Mouse (Mus musculus) layer of hippocampus, adult 11-12 months (tissue): ENCODE measurements at regions not wholly inside any gene's neighbourhood (a gene's known extent, or its start where the extent isn't known, plus 50 kb on each side); places are given as distances from the start of the nearest gene placed in this dataset.

Experiments used
- DNase-seq: peaks from one replicate; pipeline ENCODE4 v3.0.0; 2022; ENCODE audit warnings: low spot score

DNA sequence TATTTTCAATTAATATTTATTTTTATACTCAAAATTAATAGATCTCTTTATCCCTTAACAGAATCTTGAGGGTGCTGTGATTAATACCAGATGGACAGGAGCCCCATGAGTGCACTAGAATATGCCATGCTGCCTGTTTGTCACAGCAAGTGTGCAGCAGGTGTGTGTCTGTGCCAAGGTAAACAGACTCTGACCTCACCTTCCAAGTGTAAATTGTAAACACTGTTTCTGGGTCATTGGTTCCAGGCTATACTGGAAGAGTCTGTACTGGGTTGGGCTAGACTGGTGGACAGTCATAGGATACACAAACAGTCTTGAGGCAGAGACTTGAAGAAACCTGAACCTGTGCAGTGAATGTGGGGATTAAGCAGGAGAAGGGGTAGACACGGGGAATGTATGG lies 422.2 kb downstream of the Gm21833 start:
- DNase-seq = no peak

GRCm38 (mm10) chr16:83254183-83254582 lies 426.0 kb downstream of the Gm21833 start:
- DNase-seq = no peak

DNA sequence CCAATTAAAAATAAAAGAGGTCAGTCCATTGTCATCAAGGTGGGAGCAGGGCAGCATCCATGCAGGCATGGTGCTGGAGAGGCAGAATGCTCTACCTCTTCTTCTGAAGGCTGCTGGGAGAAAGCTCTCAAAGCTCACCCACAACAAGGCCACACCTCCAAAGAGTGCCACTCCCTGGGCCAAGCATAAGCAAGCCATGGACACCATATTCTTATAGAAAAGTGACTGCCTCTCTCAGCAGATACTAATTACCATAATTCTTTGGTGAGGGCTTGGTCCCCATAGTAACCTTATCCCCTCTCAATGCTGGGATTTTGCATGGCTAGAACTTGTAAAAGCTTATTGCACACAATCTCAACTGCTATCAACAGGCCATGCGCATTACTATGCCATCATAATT lies 443.7 kb downstream of the Gm21833 start:
- no peak for DNase-seq

DNA sequence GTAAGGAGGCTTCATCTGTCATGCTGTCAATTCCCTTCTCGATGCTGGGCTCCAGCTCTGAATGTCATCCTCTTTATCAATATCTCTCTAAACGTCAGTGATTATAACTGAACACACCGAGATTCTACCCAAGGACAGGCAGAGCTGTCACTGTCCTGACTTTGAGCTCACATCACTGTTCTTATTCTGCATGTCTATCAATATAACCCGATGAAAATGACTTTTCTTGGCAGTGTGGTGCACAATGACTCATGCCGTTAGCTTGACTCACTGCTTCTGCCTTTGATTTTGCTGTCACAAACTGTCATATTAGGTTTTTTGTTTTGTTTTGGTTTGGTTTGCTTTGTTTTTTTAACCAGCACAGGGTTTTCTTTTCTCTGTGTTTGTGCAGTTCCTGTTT lies 488.1 kb downstream of the Gm21833 start:
- peak; percentile 3 for DNase-seq

DNA sequence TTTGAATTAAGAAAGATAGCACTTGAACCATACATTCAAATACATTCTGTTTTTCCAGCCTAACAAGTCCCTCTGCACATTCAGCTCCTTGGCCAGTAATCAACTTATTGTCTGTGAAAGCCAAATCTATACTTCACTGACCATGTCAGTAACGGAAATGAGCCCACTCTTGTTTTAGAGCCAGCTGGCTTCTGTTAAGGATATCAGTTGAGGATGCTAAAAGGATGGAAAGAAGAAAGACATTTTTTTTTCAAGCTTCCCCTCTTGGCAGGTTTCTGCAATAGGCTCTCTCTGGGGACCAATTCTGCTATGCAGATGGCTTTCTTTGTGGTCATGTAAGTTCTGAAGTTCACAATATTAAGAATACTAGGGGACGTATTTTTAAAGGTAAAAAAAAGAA lies 498.6 kb downstream of the Gm21833 start:
- no peak for DNase-seq

DNA sequence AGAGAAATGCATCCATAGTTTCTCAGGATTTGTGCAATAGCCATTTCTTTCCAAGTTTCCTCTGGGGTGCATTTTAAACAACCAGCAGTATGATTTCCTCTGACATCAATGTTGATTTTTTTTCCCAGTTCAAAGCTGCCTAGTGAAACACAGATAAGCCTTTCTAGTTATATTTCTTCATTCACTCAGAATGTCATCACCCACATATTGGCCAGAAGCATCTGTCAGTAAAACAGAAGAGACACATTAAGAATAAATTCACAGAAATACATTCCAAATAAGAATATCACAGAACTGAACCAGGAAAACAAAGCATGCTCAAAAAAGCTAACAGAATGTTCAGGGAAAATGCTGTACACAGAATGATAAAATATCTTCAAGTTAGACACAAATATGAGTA lies 522.9 kb downstream of the Gm21833 start:
- DNase-seq = no peak

- DNase-seq = no peak
These were observed 566.4 kb downstream of the Gm21833 start for GRCm38 (mm10) chr16:83394581-83394980.

DNA sequence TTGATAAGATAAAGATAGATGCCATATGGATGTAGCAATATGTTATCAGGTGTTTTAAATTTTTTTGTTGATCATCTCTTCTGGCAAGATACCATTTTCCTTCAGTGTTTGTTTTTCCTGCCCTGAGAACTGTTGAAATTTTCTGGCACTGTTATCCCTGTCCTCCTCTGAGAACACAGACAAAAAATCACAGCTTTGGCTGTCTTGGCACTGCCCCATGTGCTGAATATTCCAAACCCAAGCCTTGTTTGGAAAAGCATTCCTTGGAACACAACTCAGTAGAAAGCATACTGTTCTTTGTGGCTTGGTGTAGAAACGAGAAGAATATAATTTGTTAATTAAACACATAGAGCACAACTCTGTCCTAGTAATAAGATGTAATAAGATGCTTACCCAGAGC lies 592.5 kb downstream of the Gm21833 start:
- DNase-seq = peak; percentile 36

GRCm38 (mm10) chr16:83423096-83423495 lies 594.9 kb downstream of the Gm21833 start:
- no peak for DNase-seq
